8 mouse cellular contexts compared by ENCODE assay signal in the genomic region with DNA sequence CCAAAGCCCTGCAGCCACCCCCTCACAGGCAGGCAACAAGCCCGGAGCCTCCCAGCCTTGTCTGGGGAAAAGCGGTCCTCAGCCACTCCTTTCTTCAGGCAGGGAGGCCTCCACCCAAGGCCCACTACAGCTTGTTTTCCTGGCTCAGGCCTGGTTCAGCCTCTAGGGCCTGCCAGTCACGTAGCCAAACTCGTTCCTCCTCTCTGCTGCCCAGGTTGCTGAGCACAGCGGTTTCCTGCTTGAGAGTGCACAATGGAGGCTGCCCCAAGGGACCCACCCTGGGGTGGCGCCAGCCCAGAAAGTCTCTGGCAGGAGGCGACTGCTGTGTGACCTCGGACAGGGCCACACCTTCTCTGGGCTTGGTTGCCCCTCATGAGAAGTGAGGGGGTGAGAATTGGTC. TPM values are rescaled to one million over a fixed set of nuclear protein-coding genes. Genes with fewer than 3 reads are reported as not detected.
DNase-seq lines count a peak whose midpoint lies in the region.
"Had no signal": no experiment of that assay in that cellular context is flagged by ENCODE, and none has a peak within 500 bp of the region (broad histone marks: within the 10 kb centered on the region; RNA-seq: fewer than 3 reads in every experiment).

No protein-coding gene starts in this region.

- DNase-seq in urinary bladder, adult 18-20 months (ENCODE audit: low spot score in 2 of 2), result peak; percentile 46 to 59
- DNase-seq in urinary bladder, postnatal 4 days (ENCODE audit: low spot score in 2 of 2), result no peak
- peak; percentile 59 to 61 for DNase-seq in heart, postnatal 10 days
- peak; percentile 64 to 66 for DNase-seq in lung, adult 18-20 months
- no peak for DNase-seq in right cerebral cortex, postnatal 25 days
- no peak for DNase-seq in retina, embryonic 14.5 days (ENCODE audit: low spot score)
- DNase-seq in left cerebral cortex, postnatal 10 days (ENCODE audit: extremely low spot score in 1 of 2, low spot score in 2 of 2), result no peak
- DNase-seq: embryo, embryonic 11 days had no signal

- intact Hi-C loops in heart, postnatal 10 days (cut with DNase I), result no loop called here
- intact Hi-C loops in left cerebral cortex, postnatal 10 days (cut with DNase I), result no loop called here

RNA-seq across cellular contexts. Expression of a gene that starts 14.2 kb away (rescaled TPM):
- total RNA-seq in heart, postnatal 10 days (2021), result 1 to 10 TPM in 1 of 2 experiments, under 1 TPM in 1; 0.94 to 2.9 TPM
- 10 to 100 TPM; 10.8 to 12.1 TPM for total RNA-seq in left cerebral cortex, postnatal 10 days (2021)

RNA-seq across cellular contexts. Expression of a gene that starts 44.7 kb away (rescaled TPM):
- not detected for total RNA-seq in heart, postnatal 10 days (2021)
- not detected for total RNA-seq in left cerebral cortex, postnatal 10 days (2021)

RNA-seq across cellular contexts. Expression of a gene that starts 52.8 kb away (rescaled TPM):
- 1 to 10 TPM; 8.1 TPM for total RNA-seq in heart, postnatal 10 days (2021)
- 1 to 10 TPM; 1.9 TPM for total RNA-seq in left cerebral cortex, postnatal 10 days (2021)

Comparison
In these comparisons a context has a peak if more than half of its experiments do, and no peak if none do; other contexts are left out.
1. DNase-seq: peak in urinary bladder, adult 18-20 months (2 of 2), heart, postnatal 10 days (2 of 2) and lung, adult 18-20 months (2 of 2); none in urinary bladder, postnatal 4 days (0 of 2), right cerebral cortex, postnatal 25 days (single experiment), retina, embryonic 14.5 days (single experiment) and left cerebral cortex, postnatal 10 days (0 of 2).